Mouse (Mus musculus): ENCODE data around the gene Ifi35. TPM values are rescaled to one million over a fixed set of nuclear protein-coding genes. Genes with fewer than 3 reads are reported as not detected.

Gene Ifi35
- total RNA-seq (2014; fragmentation: Nextera tagmentation) (26.3 and 34.3 TPM in 2 replicates), total RNA-seq (2017) (48.4 and 54.8 TPM in 2 replicates), polyA plus RNA-seq (2012) (24.3 and 28.1 TPM in 2 replicates)

DNA sequence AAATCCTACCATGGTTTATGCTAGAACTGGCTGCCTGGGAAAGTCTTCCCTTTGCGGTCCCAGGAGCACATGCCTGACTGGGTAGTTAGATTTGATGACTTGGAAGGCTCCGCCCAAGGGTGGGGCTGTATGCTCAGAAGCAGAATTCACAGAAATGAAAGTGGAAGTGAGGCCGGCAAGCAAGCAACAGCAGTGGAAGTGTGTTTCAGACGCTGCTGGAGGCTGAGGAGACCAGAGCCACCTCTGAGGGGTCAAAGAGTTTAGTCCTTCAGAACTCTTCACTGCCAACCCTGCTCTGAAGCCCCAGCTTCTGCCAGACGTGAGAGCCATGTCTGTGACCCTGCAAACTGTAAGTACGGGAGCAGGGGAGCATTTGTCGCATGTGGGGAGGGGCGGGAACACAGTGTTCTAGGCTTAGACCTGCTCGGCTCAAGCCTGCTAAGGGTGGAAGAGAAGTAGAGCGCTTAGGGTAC is at the start of gene Ifi35:
Ifi35 (plus strand) TSS at position 134 of the 473 bp plus-strand sequence.
- Histone ChIP-seq H3K4me3 (ENCODE audit: low read depth, low read length) (peak within 1 kb of the TSS; percentile 77), H3K4me1 (ENCODE audit: insufficient read depth, low read depth, low read length) (peaks cover 72% of the 10 kb centered on the region), H3K27me3 (ENCODE audit: insufficient read depth, low read length) (no peaks in the 10 kb centered on the region), H3K9me3 (replicated peaks) (no peaks in the 10 kb centered on the region), H3K36me3 (replicated peaks) (peaks cover 49% of the 10 kb centered on the region)
- peak; percentile 79 for ATAC-seq (ENCODE audit: extremely low read depth, insufficient number of reproducible peaks, low FRiP score, poor library complexity, severe bottlenecking)
- TF ChIP-seq POLR2AphosphoS5 (IDR thresholded peaks at IDR 0.05; ENCODE audit: insufficient replicate concordance, low read depth, low read length) (no peak), GATA1 (IDR thresholded peaks at IDR 0.05; ENCODE audit: borderline replicate concordance, low read length) (no peak), CTCF (IDR thresholded peaks at IDR 0.05; ENCODE audit: low read depth, low read length) (no peak), GATA2 (IDR thresholded peaks at IDR 0.05; ENCODE audit: borderline replicate concordance, low read depth, low read length) (no peak), TAL1 (conservative IDR thresholded peaks at IDR 0.05; ENCODE audit: low read depth, low read length) (no peak)
- peak; percentile 32 for DNase-seq (ENCODE audit: low spot score)

DNA sequence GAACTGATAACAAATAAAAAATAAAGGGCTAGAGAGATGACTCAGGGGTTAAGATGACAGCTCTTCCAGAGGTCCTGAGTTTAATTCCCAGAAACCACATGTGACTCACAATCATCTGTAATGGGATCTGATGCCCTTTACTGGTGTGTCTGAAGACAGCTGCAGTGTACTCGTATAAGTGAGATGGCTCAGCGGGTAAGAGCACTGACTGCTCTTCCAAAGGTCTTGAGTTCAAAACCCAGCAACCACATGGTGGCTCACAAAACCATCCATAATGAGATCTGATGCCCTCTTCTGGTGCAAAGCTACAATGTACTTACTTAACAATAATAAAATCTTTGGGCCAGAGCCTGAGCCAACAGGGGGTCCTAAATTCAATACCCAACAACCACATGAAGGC is 32.9 kb upstream of the Ifi35 start:
- H3K4me3 ChIP-seq (ENCODE audit: low read depth, low read length), result no peak overlapping the region
- TF ChIP-seq GATA1 (IDR thresholded peaks at IDR 0.05; ENCODE audit: borderline replicate concordance, low read length), result no peak
- TF ChIP-seq GATA2 (IDR thresholded peaks at IDR 0.05; ENCODE audit: borderline replicate concordance, low read depth, low read length), result no peak
- no peak for TF ChIP-seq CTCF (IDR thresholded peaks at IDR 0.05; ENCODE audit: low read depth, low read length)
- no peak for TF ChIP-seq POLR2AphosphoS5 (IDR thresholded peaks at IDR 0.05; ENCODE audit: insufficient replicate concordance, low read depth, low read length)
- TF ChIP-seq TAL1 (conservative IDR thresholded peaks at IDR 0.05; ENCODE audit: low read depth, low read length), result no peak
- no peak for DNase-seq (ENCODE audit: low spot score)

DNA sequence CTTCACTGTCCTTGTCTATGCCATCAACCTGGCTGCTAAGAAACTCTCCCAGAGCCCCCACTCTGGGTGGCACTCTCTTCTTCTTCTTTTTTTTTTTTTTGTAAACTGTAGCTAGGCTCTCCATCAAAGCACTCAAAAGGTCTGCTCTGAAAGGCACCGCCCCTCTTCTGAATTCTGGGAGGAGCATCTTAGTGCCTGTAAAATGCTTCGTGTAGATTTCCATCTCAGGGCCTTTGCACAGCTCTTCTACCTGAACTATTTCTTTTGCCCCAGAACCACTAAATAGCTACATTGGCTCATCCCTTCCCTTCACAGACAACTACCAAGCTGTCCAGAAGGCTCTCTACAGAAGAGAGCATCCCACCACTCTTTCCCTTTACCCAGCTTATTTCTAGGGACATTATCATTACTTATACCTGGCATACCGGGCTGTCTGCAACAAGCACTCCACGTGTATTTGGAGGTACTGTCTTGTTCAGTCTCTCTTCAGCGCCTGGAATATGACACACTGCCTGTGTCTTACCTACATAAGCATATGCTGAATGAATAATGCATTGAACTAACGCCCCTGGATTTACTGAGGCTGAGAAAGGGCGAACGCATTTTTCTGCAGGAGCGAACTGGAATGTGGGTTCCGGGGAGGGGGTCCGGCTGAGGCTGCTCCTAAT is 31.6 kb upstream of the Ifi35 start:
- DNase-seq (ENCODE audit: low spot score) (peak; percentile 46), ATAC-seq (ENCODE audit: extremely low read depth, insufficient number of reproducible peaks, low FRiP score, poor library complexity, severe bottlenecking) (no peak)
- peaks cover 38% of the 10 kb centered on the region for H3K36me3 ChIP-seq (replicated peaks)
- peak overlapping the region; percentile 98 for H3K4me3 ChIP-seq (ENCODE audit: low read depth, low read length)
- peaks cover 38% of the 10 kb centered on the region for H3K4me1 ChIP-seq (ENCODE audit: insufficient read depth, low read depth, low read length)
- TF ChIP-seq GATA1 (IDR thresholded peaks at IDR 0.05; ENCODE audit: borderline replicate concordance, low read length) (no peak), GATA2 (IDR thresholded peaks at IDR 0.05; ENCODE audit: borderline replicate concordance, low read depth, low read length) (no peak), CTCF (IDR thresholded peaks at IDR 0.05; ENCODE audit: low read depth, low read length) (no peak), POLR2AphosphoS5 (IDR thresholded peaks at IDR 0.05; ENCODE audit: insufficient replicate concordance, low read depth, low read length) (no peak), TAL1 (conservative IDR thresholded peaks at IDR 0.05; ENCODE audit: low read depth, low read length) (no peak)
- H3K27me3 ChIP-seq (ENCODE audit: insufficient read depth, low read length), result no peaks in the 10 kb centered on the region
- H3K9me3 ChIP-seq (replicated peaks), result no peaks in the 10 kb centered on the region

More for the DNA sequence above, 32.9 kb upstream of the Ifi35 start:
- no peak for ATAC-seq (ENCODE audit: extremely low read depth, insufficient number of reproducible peaks, low FRiP score, poor library complexity, severe bottlenecking)
- Histone ChIP-seq H3K4me1 (ENCODE audit: insufficient read depth, low read depth, low read length) (peaks cover 38% of the 10 kb centered on the region), H3K36me3 (replicated peaks) (peaks cover 50% of the 10 kb centered on the region), H3K27me3 (ENCODE audit: insufficient read depth, low read length) (no peaks in the 10 kb centered on the region), H3K9me3 (replicated peaks) (no peaks in the 10 kb centered on the region)

DNA sequence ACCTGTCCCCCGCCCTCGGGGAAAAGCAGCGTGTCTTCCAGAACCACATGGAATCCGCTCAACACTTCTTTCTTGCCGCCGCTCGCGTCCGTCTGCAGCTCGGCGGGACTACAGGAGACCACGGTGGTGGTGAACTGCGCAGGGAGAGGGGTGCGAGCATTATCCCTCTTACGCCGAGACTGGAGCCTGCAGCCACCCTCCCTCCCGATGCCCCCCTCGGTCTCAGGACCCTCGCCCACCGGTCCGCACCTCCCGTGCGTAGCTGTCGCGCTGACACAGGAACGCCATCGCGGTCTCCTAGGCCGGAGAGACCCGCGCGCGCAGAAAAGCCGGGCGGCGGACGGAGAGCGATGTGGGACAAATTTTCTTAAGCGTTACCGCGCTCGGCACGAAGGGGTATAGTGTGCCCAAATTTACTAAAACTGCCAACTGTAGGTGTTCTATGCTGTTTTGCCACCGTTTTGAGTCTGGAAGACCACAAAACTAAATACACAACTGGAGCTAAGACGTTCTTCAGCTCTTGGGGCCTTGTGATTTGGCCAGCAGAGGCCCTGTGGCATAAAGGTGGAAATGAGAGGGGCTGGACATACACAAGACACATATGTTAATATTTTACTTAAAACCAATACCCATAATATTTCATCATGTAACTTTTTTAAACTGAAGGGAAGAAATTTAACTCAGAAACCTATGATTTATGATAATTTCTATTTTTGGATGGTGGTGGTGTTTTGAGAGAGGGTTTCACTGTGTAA is 30.9 kb upstream of the Ifi35 start, which contains the start of gene Aarsd1:
Aarsd1 (minus strand) TSS at position 515 of the 755 bp plus-strand sequence.
- Histone ChIP-seq H3K9me3 (replicated peaks) (no peaks in the 10 kb centered on the region), H3K36me3 (replicated peaks) (peaks cover 31% of the 10 kb centered on the region), H3K27me3 (ENCODE audit: insufficient read depth, low read length) (no peaks in the 10 kb centered on the region), H3K4me1 (ENCODE audit: insufficient read depth, low read depth, low read length) (peaks cover 44% of the 10 kb centered on the region), H3K4me3 (ENCODE audit: low read depth, low read length) (peak within 1 kb of the TSS; percentile 98)
- DNase-seq (ENCODE audit: low spot score), result peak; percentile 50
- TF ChIP-seq GATA1 (IDR thresholded peaks at IDR 0.05; ENCODE audit: borderline replicate concordance, low read length), result no peak
- no peak for TF ChIP-seq GATA2 (IDR thresholded peaks at IDR 0.05; ENCODE audit: borderline replicate concordance, low read depth, low read length)
- TF ChIP-seq POLR2AphosphoS5 (IDR thresholded peaks at IDR 0.05; ENCODE audit: insufficient replicate concordance, low read depth, low read length), result no peak
- TF ChIP-seq CTCF (IDR thresholded peaks at IDR 0.05; ENCODE audit: low read depth, low read length), result no peak
- TF ChIP-seq TAL1 (conservative IDR thresholded peaks at IDR 0.05; ENCODE audit: low read depth, low read length), result no peak
- ATAC-seq (ENCODE audit: extremely low read depth, insufficient number of reproducible peaks, low FRiP score, poor library complexity, severe bottlenecking), result peak; percentile 28

DNA sequence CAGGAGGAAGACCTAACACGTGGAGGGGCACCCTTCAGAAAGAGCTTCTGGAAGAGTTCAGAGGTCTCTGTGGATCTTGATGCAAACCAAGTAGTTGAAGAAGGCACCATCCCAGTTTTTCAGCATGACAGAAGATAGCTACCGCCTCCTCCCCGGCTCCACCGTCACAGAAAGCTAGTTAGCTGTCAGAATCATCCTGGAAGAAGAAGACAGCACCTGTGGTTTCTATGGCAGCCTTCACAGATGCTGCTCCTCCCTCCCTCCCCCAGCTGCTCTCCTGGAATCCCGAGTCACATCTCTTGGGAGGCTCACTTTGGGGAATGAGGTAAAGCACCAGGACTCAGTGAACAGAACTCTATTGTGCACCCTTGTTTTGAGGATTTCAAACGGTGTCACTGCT is 29.2 kb upstream of the Ifi35 start:
- Histone ChIP-seq H3K4me3 (ENCODE audit: low read depth, low read length) (no peak overlapping the region), H3K9me3 (replicated peaks) (no peaks in the 10 kb centered on the region), H3K27me3 (ENCODE audit: insufficient read depth, low read length) (no peaks in the 10 kb centered on the region), H3K36me3 (replicated peaks) (peaks cover 14% of the 10 kb centered on the region), H3K4me1 (ENCODE audit: insufficient read depth, low read depth, low read length) (peaks cover 43% of the 10 kb centered on the region)
- no peak for TF ChIP-seq GATA1 (IDR thresholded peaks at IDR 0.05; ENCODE audit: borderline replicate concordance, low read length)
- no peak for TF ChIP-seq POLR2AphosphoS5 (IDR thresholded peaks at IDR 0.05; ENCODE audit: insufficient replicate concordance, low read depth, low read length)
- no peak for DNase-seq (ENCODE audit: low spot score)
- ATAC-seq (ENCODE audit: extremely low read depth, insufficient number of reproducible peaks, low FRiP score, poor library complexity, severe bottlenecking), result no peak

DNA sequence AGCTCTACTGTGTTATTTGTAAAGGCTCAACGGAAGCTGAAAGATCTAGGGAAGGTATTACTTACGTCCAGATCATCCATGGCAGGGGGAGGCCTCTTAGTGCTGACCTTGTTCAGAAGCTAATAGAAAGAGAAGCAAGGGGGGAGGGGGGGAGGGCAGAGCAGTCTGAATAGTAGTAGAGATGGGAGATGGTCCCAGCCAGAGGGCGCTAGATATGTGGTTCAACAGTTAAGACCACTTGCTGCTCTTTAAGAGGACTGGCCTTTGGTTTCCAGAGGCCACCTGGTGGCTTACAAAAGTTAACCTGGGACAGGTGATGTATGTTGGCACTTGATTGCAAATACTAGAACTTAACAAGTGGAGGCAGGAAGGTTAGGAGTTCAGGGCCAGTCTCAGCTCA is 28.6 kb upstream of the Ifi35 start:
- Histone ChIP-seq H3K9me3 (replicated peaks) (no peaks in the 10 kb centered on the region), H3K4me3 (ENCODE audit: low read depth, low read length) (no peak overlapping the region), H3K4me1 (ENCODE audit: insufficient read depth, low read depth, low read length) (peaks cover 49% of the 10 kb centered on the region), H3K27me3 (ENCODE audit: insufficient read depth, low read length) (no peaks in the 10 kb centered on the region), H3K36me3 (replicated peaks) (peaks cover 9% of the 10 kb centered on the region)
- ATAC-seq (ENCODE audit: extremely low read depth, insufficient number of reproducible peaks, low FRiP score, poor library complexity, severe bottlenecking), result no peak
- no peak for DNase-seq (ENCODE audit: low spot score)
- TF ChIP-seq TAL1 (conservative IDR thresholded peaks at IDR 0.05; ENCODE audit: low read depth, low read length) (no peak), POLR2AphosphoS5 (IDR thresholded peaks at IDR 0.05; ENCODE audit: insufficient replicate concordance, low read depth, low read length) (no peak), GATA1 (IDR thresholded peaks at IDR 0.05; ENCODE audit: borderline replicate concordance, low read length) (no peak), CTCF (IDR thresholded peaks at IDR 0.05; ENCODE audit: low read depth, low read length) (no peak), GATA2 (IDR thresholded peaks at IDR 0.05; ENCODE audit: borderline replicate concordance, low read depth, low read length) (no peak)

Data from G1E (cell line).